14 mouse cellular contexts compared by ENCODE assay signal in the genomic region with DNA sequence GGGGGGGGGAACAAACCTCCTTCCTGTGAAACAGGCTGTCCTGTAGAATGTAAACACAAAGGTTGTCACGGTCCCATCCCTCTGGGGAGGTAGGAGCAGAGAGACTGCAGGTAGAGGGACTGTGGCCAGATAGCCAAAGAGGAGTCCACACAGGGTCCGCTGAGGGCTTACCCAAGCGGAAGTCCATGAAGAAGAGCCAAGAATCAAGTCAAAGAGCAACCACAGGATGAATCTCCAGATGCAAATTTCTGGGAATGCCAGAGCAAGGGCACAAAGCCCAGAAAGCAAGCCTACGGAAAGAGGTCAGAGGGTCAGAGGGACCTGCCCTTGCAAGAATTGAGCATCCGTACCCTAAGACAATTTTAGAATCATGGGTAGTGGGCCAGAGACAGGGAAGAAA.
"Had no signal": no experiment of that assay in that cellular context is flagged by ENCODE, and none has a peak within 500 bp of the region (broad histone marks: within the 10 kb centered on the region; RNA-seq: fewer than 3 reads in every experiment).

No protein-coding gene starts in this region.

- H3K4me1 ChIP-seq: intestine, embryonic 15.5 days had no signal

- H3K9ac ChIP-seq: intestine, embryonic 15.5 days; limb, embryonic 12.5 days; limb, embryonic 15.5 days; liver, embryonic 14.5 days; liver, postnatal 0 days; lung, embryonic 14.5 days had no signal

- H3K36me3 ChIP-seq: intestine, embryonic 15.5 days; limb, embryonic 12.5 days; limb, embryonic 15.5 days had no signal

- H3K9me3 ChIP-seq: intestine, embryonic 15.5 days; limb, embryonic 12.5 days; limb, embryonic 15.5 days had no signal

- H3K27ac ChIP-seq: intestine, embryonic 15.5 days; kidney, postnatal 0 days; limb, embryonic 12.5 days; limb, embryonic 15.5 days; liver, embryonic 14.5 days; macrophage had no signal

- H3K27me3 ChIP-seq: intestine, embryonic 15.5 days; limb, embryonic 12.5 days; limb, embryonic 15.5 days had no signal

- H3K4me3 ChIP-seq: intestine, embryonic 15.5 days; limb, embryonic 12.5 days; limb, embryonic 15.5 days had no signal

- DNase-seq: left cerebral cortex, postnatal 4 days; liver, postnatal 0 days; lung, embryonic 14.5 days; midbrain, embryonic 14.5 days; thymus, adult 18-20 months; thymus, postnatal 36 days had no signal

- H3K4me2 ChIP-seq: intestine, embryonic 15.5 days; limb, embryonic 12.5 days; limb, embryonic 15.5 days; liver, embryonic 11.5 days; lung, embryonic 14.5 days had no signal

- ATAC-seq: intestine, embryonic 15.5 days; liver, postnatal 0 days; lung, postnatal 0 days had no signal
